Mouse (Mus musculus): ENCODE measurements around the gene Aass.

GRCm38 (mm10) chr6:23153112-23153511, 20.3 kb upstream of the Aass start:
- no peak for TF ChIP-seq CTCF (IDR thresholded peaks at IDR 0.05; ENCODE audit: control insufficient read depth, insufficient read depth, insufficient read length)
- TF ChIP-seq USF1 (IDR thresholded peaks at IDR 0.05; ENCODE audit: low read depth), result no peak
- no peak for TF ChIP-seq MAX (IDR thresholded peaks at IDR 0.05)
- TF ChIP-seq MYOG (IDR thresholded peaks at IDR 0.05; ENCODE audit: control insufficient read depth, extremely low read depth, insufficient read length), result no peak
- no peak for TF ChIP-seq MYOD1 (IDR thresholded peaks at IDR 0.05; ENCODE audit: control insufficient read depth, insufficient read length, low read depth)
- no peak for TF ChIP-seq CEBPB (IDR thresholded peaks at IDR 0.05; ENCODE audit: low read depth)
